Mouse (Mus musculus) bone marrow, adult 2 months (tissue): ENCODE measurements at regions not wholly inside any gene's neighbourhood (a gene's known extent, or its start where the extent isn't known, plus 50 kb on each side); places are given as distances from the start of the nearest gene placed in this dataset.

Experiments used
- CTCF ChIP-seq: fragments of 200-500 bp; IDR thresholded peaks from 2 replicates; pipeline ENCODE4 v1.5.1; 2011; ENCODE audit warnings: low read length, control low read depth; ENCODE audit not compliant: control insufficient read depth, insufficient read depth
- POLR2A ChIP-seq: fragments of 200-500 bp; IDR thresholded peaks from 2 replicates; pipeline ENCODE4 v1.6.1; 2011; ENCODE audit warnings: low read depth, mild to moderate bottlenecking, control low read depth, low read length, borderline replicate concordance; ENCODE audit not compliant: control insufficient read depth

GRCm38 (mm10) chr14:25231881-25232280 is 227.1 kb upstream of the Zmiz1 start:
- no peak for TF ChIP-seq CTCF
- TF ChIP-seq POLR2A, result no peak
